Mouse (Mus musculus) gastrocnemius, adult 8-10 months (tissue): ENCODE measurements at regions not wholly inside any gene's neighbourhood (a gene's known extent, or its start where the extent isn't known, plus 50 kb on each side); places are given as distances from the start of the nearest gene placed in this dataset.
"Not testable (repeated sequence)": the region's sequence is repeated elsewhere in the genome, so short reads cannot be mapped to it uniquely, and the experiment has no call there.

ENCODE experiments used
- DNase-seq, 2 experiments: peaks; one replicate each; pipeline ENCODE4 v3.0.0; 2022; ENCODE audit warnings: low spot score in 2 of 2

DNA sequence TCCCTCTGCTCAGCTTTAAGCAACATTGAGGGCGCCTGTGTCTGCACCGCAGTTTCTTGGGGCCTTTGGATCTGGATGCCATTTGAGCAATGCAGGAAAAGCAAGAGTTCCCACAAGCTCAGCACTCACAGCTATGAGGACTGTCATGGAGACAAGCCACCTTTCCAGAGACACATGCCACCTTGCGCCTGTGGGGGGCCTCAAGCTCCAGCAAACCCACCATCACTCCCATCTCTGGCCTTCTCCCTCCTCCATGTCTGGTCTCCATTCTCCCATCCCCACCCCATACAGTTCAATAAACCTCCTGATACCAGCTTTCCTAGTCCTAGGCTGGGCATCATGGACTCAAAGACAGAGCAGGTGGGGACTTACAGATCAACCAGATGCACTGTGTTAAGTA lies 97.8 kb downstream of the Wdr11 start:
- DNase-seq: no peak

DNA sequence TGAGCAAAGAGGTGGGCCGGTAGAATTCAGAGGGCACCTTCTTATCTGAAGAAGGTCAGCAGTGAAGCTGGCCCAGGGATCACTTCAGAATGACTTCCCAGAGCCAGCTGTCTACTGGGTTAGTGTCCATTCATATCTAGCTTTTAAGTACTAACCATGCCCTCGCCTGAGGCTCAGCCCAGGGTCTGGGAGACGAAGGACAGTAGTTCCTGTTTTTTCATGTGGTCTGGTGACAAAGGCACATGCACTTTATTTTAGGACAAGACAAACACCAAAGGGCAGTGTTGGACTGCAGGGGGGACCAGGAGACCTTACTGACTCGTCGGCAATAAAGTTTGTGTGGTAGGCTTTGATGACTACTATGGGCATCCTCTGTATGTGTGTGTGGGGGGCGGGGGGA lies 99.2 kb downstream of the Wdr11 start:
- no peak for DNase-seq

DNA sequence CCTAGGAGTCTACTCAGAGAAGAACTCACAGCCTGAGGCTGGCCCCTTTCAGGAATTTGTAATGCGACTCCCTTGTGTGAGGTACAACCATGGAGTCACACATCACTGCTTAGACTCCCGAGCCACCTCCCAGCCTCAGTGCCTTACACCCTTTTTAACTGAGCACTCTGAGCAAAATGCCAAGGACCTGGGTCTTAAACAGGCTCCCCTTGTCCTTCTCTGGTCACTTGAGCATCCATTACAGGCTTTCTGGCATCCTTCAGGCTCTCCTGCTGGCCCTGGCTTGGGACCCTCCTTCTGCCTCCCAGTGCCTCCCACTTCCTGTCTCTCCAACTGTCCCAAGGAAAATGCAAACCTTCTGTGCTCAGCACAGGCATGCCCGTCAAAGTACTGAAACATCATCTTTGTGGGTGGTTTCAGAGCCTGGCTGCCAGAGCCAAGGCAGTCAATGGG lies 100.0 kb downstream of the Wdr11 start:
- DNase-seq: no peak

DNA sequence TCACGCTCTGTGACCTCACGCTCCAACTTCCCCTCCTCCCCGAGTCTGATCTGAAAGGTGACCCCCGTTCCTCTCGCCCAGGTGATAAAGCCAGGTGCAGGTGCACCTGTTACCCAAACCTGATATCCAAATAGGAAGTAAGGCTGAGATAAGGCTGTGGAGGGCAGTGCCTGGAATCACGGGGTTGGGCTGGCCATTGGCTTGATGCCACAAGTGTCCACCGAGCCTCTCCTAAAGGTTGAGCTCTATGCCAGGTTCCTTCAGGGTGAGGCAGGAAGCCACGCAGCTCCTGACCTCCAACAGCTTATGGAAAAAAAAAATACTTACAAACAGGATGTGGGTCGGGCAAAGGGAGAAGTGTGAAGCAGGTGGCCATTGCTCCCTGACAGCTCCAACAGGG lies 102.0 kb downstream of the Wdr11 start:
- DNase-seq: no peak

DNA sequence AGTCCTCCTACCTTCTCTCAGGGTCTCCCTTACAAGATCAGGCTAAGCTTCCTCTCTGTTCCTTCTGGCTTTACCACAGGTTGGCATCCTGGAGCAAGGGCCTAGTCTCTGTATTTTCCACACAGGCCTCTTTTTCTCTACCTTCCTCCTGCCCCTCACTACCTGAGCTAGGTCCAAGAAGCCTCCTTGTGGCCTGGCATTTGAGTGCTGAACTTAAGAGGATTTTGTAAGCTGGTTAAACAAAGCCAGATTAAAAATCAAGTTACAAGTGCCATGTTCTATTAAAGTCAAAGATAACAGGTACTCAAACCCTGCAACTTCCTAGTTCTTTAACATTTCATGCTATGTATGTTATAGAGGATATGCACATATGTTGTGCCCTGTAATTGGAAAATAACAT lies 102.5 kb downstream of the Wdr11 start:
- DNase-seq: no peak

DNA sequence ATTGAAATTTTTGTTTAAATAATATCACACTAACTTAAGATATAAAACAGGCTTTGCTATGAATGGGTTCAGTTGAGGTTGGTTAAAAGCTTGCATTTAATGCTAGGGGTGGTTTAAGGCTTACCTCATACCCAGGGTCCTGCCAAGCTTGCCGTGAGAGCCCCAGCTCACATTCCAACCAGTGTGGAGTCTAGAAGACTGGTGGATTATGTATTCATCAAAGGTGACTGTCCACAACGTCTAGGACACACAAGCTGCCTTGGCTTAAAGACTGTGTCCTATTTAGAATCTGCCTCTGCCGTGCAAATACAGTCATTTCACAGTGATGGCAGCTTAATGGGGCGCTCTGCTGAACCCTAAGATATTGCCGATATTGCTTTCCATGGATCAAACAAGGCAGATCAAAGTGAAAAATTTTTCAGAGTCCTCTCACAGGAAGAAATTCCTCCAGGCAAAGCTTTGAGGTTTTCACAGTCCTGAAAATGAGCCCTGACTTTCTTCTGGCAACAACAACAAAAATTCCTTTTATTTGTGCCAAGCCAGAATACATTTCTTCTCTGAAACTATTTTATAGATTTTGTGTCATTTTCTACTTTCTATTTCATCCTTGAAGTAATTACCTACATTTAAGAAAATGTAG lies 108.4 kb downstream of the Wdr11 start:
- no peak for DNase-seq

DNA sequence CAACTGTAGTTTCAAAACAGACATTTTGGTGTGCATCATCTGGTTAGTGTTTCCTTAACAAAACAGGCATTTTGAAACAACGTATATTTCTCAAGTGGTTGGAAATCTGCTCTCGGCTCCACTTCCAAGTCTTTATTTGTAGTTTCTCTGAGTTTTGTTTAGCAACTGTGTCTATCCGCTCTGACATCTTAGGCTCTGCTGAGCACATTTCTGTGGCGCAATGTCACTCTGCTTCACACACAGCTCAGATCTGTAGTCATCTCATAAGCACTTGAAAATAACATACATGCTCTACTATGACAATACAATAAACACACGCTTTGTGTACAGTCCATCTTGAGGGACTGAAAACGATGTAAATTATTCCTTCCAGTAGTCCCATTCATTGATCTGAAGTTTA lies 135.9 kb downstream of the Wdr11 start:
- DNase-seq: no peak

DNA sequence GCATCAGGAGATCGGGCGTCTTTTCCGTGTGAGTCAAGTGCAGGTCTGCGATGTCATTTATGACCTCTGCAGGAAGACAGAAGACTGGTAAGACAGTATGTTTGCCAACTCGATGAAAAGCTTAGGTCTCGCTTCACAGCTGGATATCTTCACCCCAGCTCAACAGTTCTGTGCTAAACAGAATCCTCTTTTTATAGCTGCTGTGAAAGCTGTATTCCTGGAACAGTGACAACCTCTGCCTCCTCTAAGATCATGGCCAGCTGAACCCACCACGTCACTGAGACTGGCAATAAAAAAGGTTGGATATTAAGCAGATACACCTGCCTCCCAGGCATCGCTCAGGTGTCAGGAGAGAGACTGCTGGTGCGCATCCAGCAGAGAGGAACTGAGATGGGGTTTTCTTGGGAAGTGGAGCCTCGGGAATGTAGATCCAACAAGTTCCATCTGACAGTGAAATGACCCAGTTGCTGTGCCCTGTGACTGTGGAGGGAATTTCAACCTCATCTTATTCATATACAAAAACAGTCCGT lies 138.1 kb downstream of the Wdr11 start:
- DNase-seq: no peak

DNA sequence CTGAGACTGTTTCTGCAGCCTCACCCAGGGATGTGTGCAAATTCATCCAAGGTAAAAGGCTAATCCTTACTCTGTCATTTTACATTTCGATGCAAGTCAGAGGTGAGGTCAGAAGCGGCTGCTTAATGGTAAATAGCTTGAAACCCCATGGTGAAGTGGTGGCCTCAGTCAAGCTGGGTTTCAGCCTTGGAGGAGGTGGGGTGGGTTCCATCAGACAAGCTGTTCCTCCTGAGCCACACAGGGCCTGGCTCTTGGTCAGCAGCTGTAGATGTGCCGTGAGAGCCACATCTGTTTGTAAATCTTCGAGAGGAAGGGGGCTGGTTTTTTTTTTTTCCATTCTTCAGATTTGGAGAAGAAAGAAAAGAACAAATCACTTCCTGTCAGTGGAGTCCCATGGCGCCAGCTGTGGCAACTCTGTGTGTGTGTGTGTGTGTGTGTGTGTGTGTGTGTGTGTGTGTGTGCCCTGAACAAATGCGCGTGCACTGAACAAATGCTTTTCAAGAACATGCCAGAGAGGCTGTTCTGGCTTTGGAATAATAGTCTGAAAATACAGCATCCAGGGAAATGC lies 139.2 kb downstream of the Wdr11 start:
- DNase-seq: no peak

DNA sequence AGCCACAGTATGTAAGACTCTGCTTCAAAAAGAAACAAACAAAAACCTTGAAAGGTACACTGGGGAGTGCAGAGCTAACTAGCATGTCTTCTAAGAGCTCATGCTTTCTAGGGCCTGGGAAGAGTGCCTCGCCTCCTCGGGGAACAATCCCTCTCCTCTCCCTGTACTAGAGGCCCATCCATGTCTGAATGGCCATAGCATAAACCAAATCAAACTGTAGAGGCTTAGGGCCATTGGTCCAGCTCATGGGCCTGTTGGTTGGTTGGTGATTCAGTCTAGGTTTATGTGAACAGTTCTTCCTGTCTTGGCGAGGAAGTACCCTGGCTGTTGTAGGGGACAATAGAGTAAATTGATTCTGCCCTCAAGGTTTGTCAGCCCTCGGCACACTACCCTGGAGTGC lies 151.0 kb downstream of the Wdr11 start:
- DNase-seq: no peak

DNA sequence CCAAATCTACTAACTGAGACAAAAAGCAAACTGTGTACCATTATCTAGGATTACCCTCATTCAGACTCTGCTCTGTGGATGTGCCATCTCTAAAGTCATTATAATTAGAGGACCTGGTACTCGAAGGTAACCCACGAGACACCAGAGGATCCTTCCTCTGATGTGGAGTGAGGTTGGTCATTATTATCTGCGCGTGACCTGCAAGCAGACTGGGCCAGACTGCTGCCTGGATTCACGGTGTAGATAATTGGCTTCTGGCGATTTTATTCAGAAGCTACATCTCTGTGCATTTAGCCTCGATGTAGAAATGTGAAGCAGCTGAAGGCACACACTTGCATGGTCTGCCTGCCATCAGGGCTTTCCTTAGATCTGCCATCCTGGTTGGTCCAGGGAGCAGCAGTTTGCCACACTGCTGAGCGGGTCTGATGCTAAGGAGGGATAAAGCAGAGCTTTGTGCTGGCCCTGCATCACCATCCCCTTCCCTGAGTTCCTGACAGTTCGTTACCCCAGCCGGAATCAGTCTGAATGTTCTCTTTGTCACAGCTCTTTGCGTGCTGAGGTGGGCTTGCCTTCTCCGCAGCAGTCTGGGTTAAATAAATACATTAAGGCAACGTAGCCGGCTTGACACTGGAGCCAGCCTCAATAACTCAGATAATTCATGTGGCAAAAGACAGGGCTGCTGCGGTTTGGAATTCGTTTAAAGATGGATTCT lies 152.4 kb downstream of the Wdr11 start:
- no peak for DNase-seq

DNA sequence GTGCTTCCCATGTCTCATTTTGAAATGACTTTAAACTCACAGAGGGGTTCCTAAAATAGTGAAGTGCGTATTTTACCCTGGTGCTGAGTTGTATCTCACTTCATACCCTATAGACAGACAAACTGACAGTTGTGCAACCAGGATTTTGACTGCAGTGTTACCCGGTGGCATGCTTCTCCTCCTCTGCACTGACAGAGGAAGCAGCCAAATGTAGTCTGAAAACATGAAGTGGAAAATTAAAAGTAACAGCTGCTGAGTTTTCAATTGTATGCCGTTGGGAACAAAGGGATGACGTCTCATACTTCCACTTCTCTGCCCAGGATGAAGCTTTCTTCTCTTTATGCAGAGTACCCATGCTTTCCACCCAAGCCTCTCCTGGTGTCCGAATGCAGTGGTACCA lies 155.0 kb downstream of the Wdr11 start:
- no peak for DNase-seq

DNA sequence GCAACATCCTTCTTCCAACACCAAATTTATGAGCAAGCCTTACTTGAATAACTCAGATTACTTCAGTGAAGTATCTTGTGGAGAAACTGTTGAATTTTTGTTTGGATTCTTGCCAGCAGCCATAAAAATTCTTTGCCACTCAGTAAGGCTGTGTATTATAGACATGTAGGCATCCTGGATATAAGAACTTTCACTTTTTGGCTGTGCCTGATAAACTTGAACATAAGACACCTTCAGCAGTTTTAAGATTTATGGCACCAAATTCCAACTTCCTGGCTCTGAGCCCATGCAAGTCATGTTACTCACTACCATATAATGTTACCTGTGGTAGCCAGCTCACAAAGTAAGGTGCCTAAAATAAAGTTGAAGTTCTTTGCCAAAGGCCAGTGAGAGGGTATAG lies 159.3 kb downstream of the Wdr11 start:
- DNase-seq: no peak

DNA sequence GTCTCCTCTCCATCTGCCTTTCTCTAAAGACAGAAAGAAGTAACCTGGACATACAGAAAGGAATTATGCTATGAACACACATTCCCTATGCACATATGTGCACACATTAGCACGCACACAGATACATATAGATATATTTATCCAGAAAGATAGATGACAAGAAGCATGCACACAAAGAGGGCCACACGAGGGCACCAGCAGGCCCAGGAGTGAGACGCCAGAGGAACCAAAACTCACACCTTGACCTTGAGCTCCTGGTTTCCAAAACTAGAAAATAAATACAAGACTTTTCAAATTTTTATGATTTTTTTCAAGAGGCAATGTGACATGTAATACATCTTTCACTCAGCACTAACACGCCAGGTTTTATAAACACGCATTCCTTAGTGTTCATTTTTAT lies 163.1 kb downstream of the Wdr11 start:
- no peak for DNase-seq

DNA sequence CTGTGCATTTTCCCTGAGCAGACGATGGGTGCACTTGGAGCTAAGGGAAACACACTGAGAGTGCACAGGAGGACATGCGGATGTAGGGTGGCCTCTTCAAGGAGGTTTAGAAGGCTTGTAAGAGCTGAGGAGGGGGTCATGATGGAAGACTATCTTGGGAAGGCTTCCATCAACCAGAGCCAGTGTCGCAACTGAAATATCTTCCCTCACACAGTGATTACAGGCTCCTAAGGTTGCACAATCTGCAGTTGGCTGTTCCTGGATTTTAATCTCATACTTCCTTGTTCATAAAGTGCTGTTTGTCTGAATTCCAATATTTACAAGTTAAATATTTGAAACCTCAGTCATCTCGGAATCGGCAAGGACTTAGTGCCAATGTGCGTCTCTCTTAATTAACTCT lies 164.5 kb downstream of the Wdr11 start:
- DNase-seq: no peak

DNA sequence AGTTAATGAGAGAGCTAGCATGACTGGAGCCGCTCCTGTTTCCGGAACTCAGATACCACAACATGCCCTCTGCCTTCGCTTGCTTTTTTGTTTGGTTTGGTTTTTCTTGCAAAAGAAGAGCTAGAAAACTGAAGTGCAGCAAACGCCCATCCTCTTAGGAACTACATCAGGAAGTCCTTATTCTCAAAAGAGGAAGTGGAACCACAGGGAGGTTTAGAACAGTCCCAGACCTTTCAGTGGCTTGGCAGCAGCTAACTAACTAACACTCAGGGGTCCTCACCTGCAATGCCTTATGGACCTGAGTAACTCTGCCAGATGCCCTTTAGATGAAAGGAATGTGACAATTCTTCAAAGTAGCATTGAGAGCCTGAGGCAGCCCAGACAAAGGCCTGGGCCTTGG lies 168.2 kb downstream of the Wdr11 start:
- DNase-seq: no peak

DNA sequence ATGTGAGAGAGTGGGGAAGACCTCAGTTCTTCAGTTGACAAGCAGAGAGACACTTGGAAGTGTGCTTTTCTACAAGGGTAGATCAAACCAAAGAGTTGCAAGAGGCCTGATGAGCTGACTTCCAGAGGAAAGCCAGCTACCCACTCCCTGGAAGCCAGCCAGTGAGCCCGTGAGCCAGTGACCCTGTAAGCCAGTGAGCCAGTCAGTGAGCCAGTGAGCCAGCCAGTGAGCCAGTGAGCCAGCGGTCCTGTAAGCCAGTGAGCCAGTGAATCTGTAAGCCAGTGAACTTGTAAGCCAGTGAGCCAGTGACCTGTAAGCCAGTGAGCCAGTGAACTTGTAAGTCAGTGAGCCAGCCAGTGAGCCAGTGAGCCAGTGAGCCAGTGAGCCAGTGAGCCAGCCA lies 168.7 kb downstream of the Wdr11 start:
- no peak for DNase-seq

DNA sequence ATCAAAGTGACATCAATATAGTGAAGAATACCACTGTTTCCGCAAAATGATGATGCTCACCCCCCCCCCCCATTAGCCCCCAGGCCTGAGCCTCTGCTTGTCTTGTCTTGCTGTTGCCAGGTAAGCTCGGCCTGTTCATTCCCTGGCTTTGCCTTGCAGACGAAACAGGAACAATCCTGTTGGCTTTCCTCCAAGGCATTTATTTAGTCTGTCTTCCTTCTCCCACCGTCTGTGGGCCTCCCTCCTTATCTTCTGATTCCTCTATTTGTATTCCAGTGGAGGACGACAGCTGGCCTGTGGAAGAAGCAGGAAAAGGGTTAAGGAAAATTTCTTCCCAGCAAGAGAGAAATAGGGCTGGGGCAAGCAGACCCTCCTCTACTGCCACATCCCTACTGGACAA lies 172.1 kb downstream of the Wdr11 start:
- DNase-seq: no peak

DNA sequence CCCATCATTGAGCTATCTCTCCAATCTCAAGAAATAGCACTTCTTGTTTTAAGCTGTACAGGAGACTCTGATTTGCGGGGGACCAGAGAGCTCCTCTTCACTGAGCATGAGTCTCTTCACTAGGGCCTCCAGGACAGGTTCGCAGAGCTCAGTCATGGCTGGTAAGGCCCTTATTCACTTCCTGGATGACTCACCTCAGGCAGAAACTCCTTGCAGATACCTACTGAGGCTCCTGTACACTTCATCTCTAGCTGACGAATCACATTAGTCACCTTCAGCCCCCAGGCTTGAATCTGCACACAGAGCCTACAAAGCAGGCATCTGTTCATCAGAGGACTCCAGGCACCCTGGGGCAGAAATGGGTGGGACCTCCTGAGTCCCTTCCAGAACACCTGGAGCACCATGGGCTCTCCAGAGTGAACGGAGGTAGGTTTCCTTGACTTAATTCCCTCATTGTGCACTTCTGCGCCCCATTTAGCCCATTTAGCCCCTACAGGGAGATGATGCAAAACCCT lies 172.8 kb downstream of the Wdr11 start:
- no peak for DNase-seq

DNA sequence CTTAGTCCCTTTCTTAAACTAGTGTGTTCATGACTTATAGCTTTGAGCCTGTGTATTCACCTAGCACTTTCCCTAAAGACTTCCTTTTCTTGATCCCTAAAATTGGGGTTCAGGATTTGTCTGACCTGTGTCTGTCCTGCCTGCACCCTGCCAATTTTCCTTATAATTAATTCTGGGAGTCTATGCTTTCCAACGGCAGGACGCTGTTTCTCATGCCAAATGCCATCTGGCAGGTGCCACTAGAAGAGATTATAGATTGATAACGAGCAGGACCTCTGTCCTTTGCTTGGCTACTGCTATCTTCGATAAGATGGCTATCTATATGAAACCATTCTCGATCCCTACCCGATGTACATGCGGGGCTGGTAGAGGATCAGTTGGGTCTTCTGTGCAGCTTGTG lies 174.0 kb downstream of the Wdr11 start:
- DNase-seq: no peak

DNA sequence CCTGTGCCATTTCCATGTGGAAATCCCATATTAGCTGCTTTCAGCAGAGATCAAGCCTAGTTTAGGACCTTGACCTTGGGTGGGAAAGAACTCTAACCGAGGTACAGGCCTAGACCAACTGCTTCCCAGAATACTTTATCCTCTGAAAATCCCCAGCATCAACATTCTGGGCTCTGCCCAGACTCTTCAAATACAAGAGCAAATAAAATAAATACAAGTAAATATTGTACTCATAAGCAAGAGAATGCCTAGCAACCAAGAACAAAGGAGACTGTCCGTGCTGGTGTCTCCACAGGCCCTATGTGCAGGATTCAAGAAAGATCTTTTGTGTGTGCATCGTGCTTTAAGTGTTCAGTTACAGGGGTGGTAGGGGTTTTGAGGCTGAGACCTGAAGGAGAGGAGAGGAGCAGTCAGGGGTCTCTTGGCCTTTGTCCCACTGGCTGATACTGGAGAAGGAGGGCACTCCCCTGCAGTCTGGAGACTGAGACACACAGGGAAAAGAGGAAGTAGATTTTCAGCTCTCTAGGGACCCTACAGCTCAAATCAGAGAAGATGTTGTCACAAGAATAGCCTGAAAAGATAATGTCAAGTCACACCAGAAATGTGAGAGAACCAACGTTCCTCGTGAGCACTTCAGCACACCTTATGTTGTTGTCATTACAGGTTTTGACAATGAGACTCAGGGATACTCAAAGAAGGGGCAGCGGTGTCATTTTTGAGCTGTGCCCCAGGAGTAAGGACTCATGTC lies 174.6 kb downstream of the Wdr11 start:
- DNase-seq: no peak

DNA sequence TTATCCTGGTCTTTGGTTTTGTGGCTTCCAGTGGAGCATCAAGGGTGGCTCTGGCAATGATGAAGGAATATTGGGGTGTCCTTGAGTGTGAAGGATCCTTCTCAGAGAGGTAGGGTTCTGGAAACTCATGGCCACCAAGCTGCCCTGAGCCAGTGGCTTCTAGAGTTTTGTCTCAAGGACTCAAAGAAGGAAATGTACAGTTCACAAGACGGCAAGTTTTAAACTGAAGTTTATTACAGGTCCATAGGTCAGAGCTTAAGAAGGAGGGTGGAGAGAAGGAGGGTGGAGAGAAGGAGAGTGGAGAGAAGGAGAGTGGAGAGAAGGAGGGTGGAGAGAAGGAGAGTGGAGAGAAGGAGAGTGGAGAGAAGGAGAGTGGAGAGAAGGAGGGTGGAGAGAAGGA lies 178.0 kb downstream of the Wdr11 start:
- DNase-seq: not testable (repeated sequence)
